Mouse (Mus musculus) liver, embryonic 14.5 days (tissue): ENCODE results near the gene Fam129a. TPM values are rescaled to one million over a fixed set of nuclear protein-coding genes. Genes with fewer than 3 reads are reported as not detected.

Experiments
- ATAC-seq: fragments of 200-750 bp; cut with Nextera tagmentation; 2 replicates; pipeline ENCODE4 v1.8.0; 2017; ENCODE audit warnings: moderate number of reproducible peaks, mild to moderate bottlenecking, moderate library complexity; ENCODE audit not compliant: insufficient read depth
- DNase-seq, 3 experiments: peaks; one replicate each; pipeline ENCODE4 v3.0.0-alpha.2; 2012 to 2013; ENCODE audit warnings: low read depth in 3 of 3, low spot score in 3 of 3
- H3K27ac ChIP-seq: fragments of 300-500 bp; sonication (generic); 2 replicates; pipeline ENCODE4 v1.5.1; 2014; ENCODE audit warnings: moderate library complexity, mild to moderate bottlenecking, control low read depth, inconsistent platforms
- H3K27me3 ChIP-seq: fragments of 300-500 bp; sonication (generic); 2 replicates; pipeline ENCODE4 v1.6.1; 2014; ENCODE audit warnings: mild to moderate bottlenecking, low read length, moderate library complexity; ENCODE audit not compliant: control insufficient read depth, insufficient read depth
- H3K36me3 ChIP-seq: fragments of 300-500 bp; sonication (generic); replicated peaks from 2 replicates; pipeline ENCODE4 v1.6.1; 2014; ENCODE audit warnings: low read depth; ENCODE audit not compliant: control insufficient read depth, insufficient read depth
- H3K4me1 ChIP-seq, 2 experiments: fragments of 200-500 bp in 1 of 2; fragments of 300-500 bp in 1 of 2; sonication (generic) in 1 of 2; replicated peaks; 2 replicates each; pipeline ENCODE4 v1.6.1; 2012 to 2014; ENCODE audit warnings: antibody characterized with exemption in 1 of 2, inconsistent platforms in 1 of 2, low read length in 1 of 2; ENCODE audit not compliant: control insufficient read depth in 2 of 2, insufficient read depth in 2 of 2
- H3K4me2 ChIP-seq: fragments of 300-500 bp; sonication (generic); 2 replicates; pipeline ENCODE4 v1.6.1; 2014; ENCODE audit warnings: low read depth, mild to moderate bottlenecking, control low read depth, moderate library complexity
- H3K4me3 ChIP-seq, 2 experiments: fragments of 200-500 bp in 1 of 2; fragments of 300-500 bp in 1 of 2; sonication (generic) in 1 of 2; 2 replicates each; pipeline ENCODE4 v1.5.1; 2012 to 2014; ENCODE audit warnings: low read depth in 2 of 2, low read length in 2 of 2, mild to moderate bottlenecking in 2 of 2, control low read depth in 1 of 2, inconsistent platforms in 1 of 2, moderate library complexity in 1 of 2; ENCODE audit not compliant: insufficient read depth in 1 of 2
- H3K9ac ChIP-seq: fragments of 300-500 bp; sonication (generic); replicated peaks from 2 replicates; pipeline ENCODE4 v1.6.1; 2014; ENCODE audit warnings: mild to moderate bottlenecking, control low read depth, moderate library complexity
- H3K9me3 ChIP-seq: fragments of 300-500 bp; sonication (generic); 2 replicates; pipeline ENCODE4 v1.6.1; 2016; ENCODE audit warnings: low read length, mixed read lengths; ENCODE audit not compliant: control insufficient read depth
- CTCF ChIP-seq: IDR thresholded peaks from 2 replicates; pipeline ENCODE4 v1.5.1; 2016; ENCODE audit warnings: antibody characterized with exemption, low read depth, control low read depth
- EP300 ChIP-seq: IDR thresholded peaks from 2 replicates; pipeline ENCODE4 v1.6.1; 2016; ENCODE audit warnings: antibody characterized with exemption, low read depth
- WGBS: fragments of 180-500 bp; shearing (Covaris S2); extraction: QIAGEN DNeasy Blood & Tissue Kit; methylation state at CpG from one replicate; pipeline ENCODE4 v1.1.7; 2014; ENCODE audit not compliant: insufficient replicate concordance; 5-methylcytosine and 5-hydroxymethylcytosine counted together
- polyA plus RNA-seq, 2 experiments: library from polyadenylated mRNA; depleted of rRNA in 1 of 2; stranded (reverse) in 1 of 2; unstranded in 1 of 2; fragments of >200 nt; fragmentation: Nextera tagmentation in 1 of 2; extraction: Ambion mirVana in 1 of 2; gene quantifications; 2 replicates each; pipeline versions ENCODE4 v1.2.1 to v1.2.3; 2012 to 2014

Gene Fam129a
- polyA plus RNA-seq, 2 experiments = 1.5 to 3.4 TPM

DNA sequence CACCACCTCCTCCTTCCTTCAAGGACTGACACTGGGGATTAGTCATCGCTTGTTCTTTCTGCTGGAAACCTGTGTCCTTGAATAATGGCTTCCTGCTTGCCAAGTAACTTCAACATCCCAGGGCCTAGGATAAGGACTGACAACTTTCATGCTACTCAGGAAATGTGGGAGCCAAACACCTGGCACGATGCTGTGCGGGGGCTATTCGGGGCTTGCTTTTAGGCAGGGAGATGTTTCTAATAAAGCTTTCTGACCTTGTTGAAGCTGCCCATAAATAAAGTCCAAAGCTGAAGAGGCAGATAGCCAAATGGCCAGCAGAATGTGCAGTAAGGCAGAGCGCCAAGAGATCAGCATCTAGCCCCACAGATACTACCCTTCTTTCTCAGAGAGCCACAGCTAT, 148.9 kb downstream of the Fam129a start:
- Histone ChIP-seq H3K27ac (no peak overlapping the region), H3K27me3 (no peaks in the 10 kb centered on the region), H3K4me2 (no peak overlapping the region), H3K9me3 (no peaks in the 10 kb centered on the region), H3K9ac (no peak overlapping the region), H3K36me3 (no peaks in the 10 kb centered on the region), H3K4me3 (no peak overlapping the region), H3K4me1 (0 out of 4 replicates have a peak, but pooled peaks cover 0 to 2% of the 10 kb centered on the region in 2 experiments)
- TF ChIP-seq EP300 (no peak), CTCF (no peak)
- DNase-seq = no peak
- ATAC-seq = no peak
- 58% methylated on average over 5 of the region's 5 CpGs for WGBS

DNA sequence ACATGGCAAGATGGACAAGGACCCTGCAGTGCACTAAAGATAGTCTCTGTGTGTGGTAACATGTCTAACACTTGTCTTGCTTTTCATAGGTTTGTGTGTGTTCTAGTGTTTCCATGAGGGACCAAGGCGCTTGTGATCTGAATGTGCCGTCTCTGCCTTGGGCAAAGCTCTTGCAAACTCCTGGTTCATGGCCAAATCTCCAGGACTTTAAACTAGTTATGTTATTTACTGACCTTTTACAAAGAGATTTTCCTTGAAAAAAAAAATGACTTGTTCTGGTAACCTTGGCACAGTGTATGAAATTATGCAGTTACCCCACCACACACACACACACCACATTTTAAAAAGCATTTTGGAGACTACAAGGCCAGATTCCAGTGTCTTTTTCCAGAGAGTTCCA, 149.6 kb downstream of the Fam129a start:
- H3K9me3 ChIP-seq = no peaks in the 10 kb centered on the region

GRCm38 (mm10) chr1:151721357-151721983, 150.5 kb downstream of the Fam129a start:
- WGBS = 69% methylated on average over 10 of the region's 10 CpGs
- Histone ChIP-seq H3K27ac (no peak overlapping the region), H3K27me3 (no peaks in the 10 kb centered on the region), H3K9ac (no peak overlapping the region), H3K4me2 (no peak overlapping the region), H3K9me3 (no peaks in the 10 kb centered on the region), H3K36me3 (no peaks in the 10 kb centered on the region), H3K4me1 (peaks cover 0 to 2% of the 10 kb centered on the region in 2 experiments; a peak in 1 of 4 replicates), H3K4me3 (no peak overlapping the region)
- DNase-seq (no peak), ATAC-seq (no peak)
- TF ChIP-seq EP300 = no peak
- no peak for TF ChIP-seq CTCF

More for the DNA sequence above, 149.6 kb downstream of the Fam129a start:
- H3K9ac ChIP-seq = no peak overlapping the region
- no peaks in the 10 kb centered on the region for H3K36me3 ChIP-seq
- H3K4me3 ChIP-seq = no peak overlapping the region
- H3K4me2 ChIP-seq = no peak overlapping the region
- no peak overlapping the region for H3K27ac ChIP-seq
- 79% methylated on average over 2 of the region's 2 CpGs for WGBS
- DNase-seq (no peak), ATAC-seq (no peak)
- 0 out of 4 replicates have a peak, but pooled peaks cover 0 to 2% of the 10 kb centered on the region in 2 experiments for H3K4me1 ChIP-seq
- no peaks in the 10 kb centered on the region for H3K27me3 ChIP-seq
- no peak for TF ChIP-seq CTCF
- TF ChIP-seq EP300 = no peak

DNA sequence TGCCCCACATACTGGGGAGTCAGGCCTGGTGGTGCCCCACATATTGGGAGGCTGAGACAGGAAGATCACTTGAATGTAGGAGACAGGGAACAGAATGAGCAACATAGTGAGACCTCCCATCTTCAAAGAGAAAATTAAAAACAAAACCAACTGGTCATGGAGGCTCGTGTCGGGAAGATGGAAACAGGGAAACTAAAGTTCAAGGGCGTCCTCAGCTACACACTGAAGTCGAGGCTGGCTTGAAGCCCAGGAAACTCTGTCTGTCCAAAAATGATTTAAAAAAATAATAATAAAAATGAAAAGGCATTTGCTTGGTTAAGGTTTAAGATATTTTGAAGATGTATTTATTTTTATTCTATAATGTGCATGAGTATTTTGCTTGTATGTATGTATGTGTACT, 152.8 kb downstream of the Fam129a start:
- DNase-seq (no peak), ATAC-seq (no peak)
- H3K4me3 ChIP-seq = no peak overlapping the region
- H3K27ac ChIP-seq = no peak overlapping the region
- H3K36me3 ChIP-seq = no peaks in the 10 kb centered on the region
- TF ChIP-seq EP300 (no peak), CTCF (no peak)
- no peaks in the 10 kb centered on the region for H3K27me3 ChIP-seq
- peaks cover 0 to 7% of the 10 kb centered on the region in 2 experiments; a peak in 2 of 4 replicates for H3K4me1 ChIP-seq
- no peaks in the 10 kb centered on the region for H3K9me3 ChIP-seq
- 61% methylated on average over 4 of the region's 4 CpGs for WGBS
- H3K9ac ChIP-seq = no peak overlapping the region
- H3K4me2 ChIP-seq = no peak overlapping the region

- no peak for DNase-seq
- WGBS = 17% methylated on average over 2 of the region's 2 CpGs
- no peaks in the 10 kb centered on the region for H3K9me3 ChIP-seq
These were observed 154.6 kb downstream of the Fam129a start for GRCm38 (mm10) chr1:151725590-151725989.

More at GRCm38 (mm10) chr1:151725590-151725989, 154.6 kb downstream of the Fam129a start:
- Histone ChIP-seq H3K27me3 (no peaks in the 10 kb centered on the region), H3K9ac (no peak overlapping the region), H3K4me1 (peaks cover 0 to 7% of the 10 kb centered on the region in 2 experiments; a peak in 2 of 4 replicates), H3K27ac (no peak overlapping the region), H3K4me3 (no peak overlapping the region), H3K36me3 (no peaks in the 10 kb centered on the region), H3K4me2 (no peak overlapping the region)
- no peak for ATAC-seq
- TF ChIP-seq CTCF = no peak
- TF ChIP-seq EP300 = no peak
